Mouse (Mus musculus): ENCODE results near the gene Tnni1. TPM values are rescaled to one million over a fixed set of nuclear protein-coding genes. Genes with fewer than 3 reads are reported as not detected.

Gene Tnni1
- total RNA-seq, 1 experiment from 2014 or later, result not detected

- DNase-seq, result no peak
Measured at GRCm38 (mm10) chr1:135767324-135767890, 11.8 kb upstream of the Tnni1 start.

- no peak for DNase-seq
Measured at GRCm38 (mm10) chr1:135768400-135768799, 10.8 kb upstream of the Tnni1 start.

GRCm38 (mm10) chr1:135770237-135770636, 9.0 kb upstream of the Tnni1 start:
- DNase-seq, result no peak

GRCm38 (mm10) chr1:135770896-135771572, 8.2 kb upstream of the Tnni1 start:
- DNase-seq, result peak; percentile 57

- DNase-seq, result no peak
Measured at GRCm38 (mm10) chr1:135771573-135771970, 7.7 kb upstream of the Tnni1 start.

GRCm38 (mm10) chr1:135776596-135776995, 2.6 kb upstream of the Tnni1 start:
- no peak for DNase-seq

- DNase-seq, result no peak
Measured at GRCm38 (mm10) chr1:135777046-135777445, 2.2 kb upstream of the Tnni1 start.

GRCm38 (mm10) chr1:135780649-135781048, 1.4 kb downstream of the Tnni1 start:
- DNase-seq, result no peak

- peak; percentile 81 for DNase-seq
Measured at GRCm38 (mm10) chr1:135781220-135781619, 2.0 kb downstream of the Tnni1 start.

GRCm38 (mm10) chr1:135782816-135783215, 3.6 kb downstream of the Tnni1 start:
- DNase-seq, result no peak

- peak; percentile 68 for DNase-seq
Measured at GRCm38 (mm10) chr1:135787799-135788198, 8.6 kb downstream of the Tnni1 start.

GRCm38 (mm10) chr1:135788708-135789107, 9.5 kb downstream of the Tnni1 start:
- peak; percentile 28 for DNase-seq

- DNase-seq, result peak; percentile 84
Measured at GRCm38 (mm10) chr1:135789815-135790214, 10.6 kb downstream of the Tnni1 start.

- no peak for DNase-seq
Measured at GRCm38 (mm10) chr1:135792143-135792939, 13.1 kb downstream of the Tnni1 start.

- DNase-seq, result no peak
Measured at GRCm38 (mm10) chr1:135793370-135794215, 14.4 kb downstream of the Tnni1 start.

- no peak for DNase-seq
Measured at GRCm38 (mm10) chr1:135794216-135795134, 15.2 kb downstream of the Tnni1 start.

- DNase-seq, result no peak
Measured at GRCm38 (mm10) chr1:135798492-135798891, 19.3 kb downstream of the Tnni1 start.

GRCm38 (mm10) chr1:135799109-135799627, 19.9 kb downstream of the Tnni1 start:
- no peak for DNase-seq

- no peak for DNase-seq
Measured at GRCm38 (mm10) chr1:135800192-135800950, 21.1 kb downstream of the Tnni1 start.

- DNase-seq, result no peak
Measured at GRCm38 (mm10) chr1:135807546-135807945, 28.3 kb downstream of the Tnni1 start.

Data from adrenal gland, postnatal 25 days (tissue).